Mouse (Mus musculus): Measurements from ENCODE around the gene Ralgapa1. TPM values are rescaled to one million over a fixed set of nuclear protein-coding genes. Genes with fewer than 3 reads are reported as not detected.

Gene Ralgapa1
- polyA plus RNA-seq, 1 experiment from 2014 or later: 22.8 TPM

GRCm38 (mm10) chr12:55573794-55574193 lies 247.2 kb downstream of the Ralgapa1 start:
- H3K4me1 ChIP-seq: no peaks in the 10 kb centered on the region
- ATAC-seq (ENCODE audit: insufficient number of reproducible peaks, insufficient read depth, low FRiP score, low TSS enrichment): peak; percentile 28; the same call in 1 of the 2 replicates
- no peak overlapping the region for H3K9ac ChIP-seq
- no peak overlapping the region for H3K4me2 ChIP-seq (replicated peaks)
- 4% methylated on average over 6 of the region's 6 CpGs for WGBS
- H3K9me3 ChIP-seq: no peaks in the 10 kb centered on the region
- H3K36me3 ChIP-seq: no peaks in the 10 kb centered on the region
- H3K27ac ChIP-seq: no peak overlapping the region
- no peak overlapping the region for H3K4me3 ChIP-seq
- no peaks in the 10 kb centered on the region for H3K27me3 ChIP-seq

GRCm38 (mm10) chr12:55573089-55573488 lies 247.9 kb downstream of the Ralgapa1 start:
- Histone ChIP-seq H3K36me3 (no peaks in the 10 kb centered on the region), H3K27ac (no peak overlapping the region), H3K4me3 (no peak overlapping the region), H3K4me2 (replicated peaks) (no peak overlapping the region), H3K27me3 (no peaks in the 10 kb centered on the region), H3K9me3 (no peaks in the 10 kb centered on the region), H3K4me1 (no peaks in the 10 kb centered on the region), H3K9ac (no peak overlapping the region)
- ATAC-seq (ENCODE audit: insufficient number of reproducible peaks, insufficient read depth, low FRiP score, low TSS enrichment): no peak

GRCm38 (mm10) chr12:55571661-55572060 lies 249.3 kb downstream of the Ralgapa1 start:
- no peaks in the 10 kb centered on the region for H3K27me3 ChIP-seq
- H3K27ac ChIP-seq: no peak overlapping the region
- no peaks in the 10 kb centered on the region for H3K36me3 ChIP-seq
- WGBS: 86% methylated on average over 10 of the region's 10 CpGs
- no peak overlapping the region for H3K4me2 ChIP-seq (replicated peaks)
- ATAC-seq (ENCODE audit: insufficient number of reproducible peaks, insufficient read depth, low FRiP score, low TSS enrichment): no peak
- H3K4me3 ChIP-seq: no peak overlapping the region
- no peaks in the 10 kb centered on the region for H3K9me3 ChIP-seq
- H3K9ac ChIP-seq: no peak overlapping the region
- H3K4me1 ChIP-seq: no peaks in the 10 kb centered on the region

- ATAC-seq (ENCODE audit: insufficient number of reproducible peaks, insufficient read depth, low FRiP score, low TSS enrichment): no peak
- Histone ChIP-seq H3K4me2 (replicated peaks) (no peak overlapping the region), H3K4me3 (no peak overlapping the region), H3K36me3 (no peaks in the 10 kb centered on the region), H3K27ac (no peak overlapping the region), H3K9me3 (no peaks in the 10 kb centered on the region), H3K9ac (no peak overlapping the region), H3K4me1 (no peaks in the 10 kb centered on the region), H3K27me3 (no peaks in the 10 kb centered on the region)
- 79% methylated on average over 11 of the region's 11 CpGs for WGBS
These were observed 249.8 kb downstream of the Ralgapa1 start for GRCm38 (mm10) chr12:55571181-55571580.

GRCm38 (mm10) chr12:55570646-55571045 lies 250.3 kb downstream of the Ralgapa1 start:
- ATAC-seq (ENCODE audit: insufficient number of reproducible peaks, insufficient read depth, low FRiP score, low TSS enrichment): no peak

GRCm38 (mm10) chr12:55569676-55570075 lies 251.3 kb downstream of the Ralgapa1 start:
- Histone ChIP-seq H3K36me3 (no peaks in the 10 kb centered on the region), H3K4me3 (no peak overlapping the region), H3K9ac (no peak overlapping the region), H3K4me1 (no peaks in the 10 kb centered on the region), H3K27me3 (no peaks in the 10 kb centered on the region), H3K4me2 (replicated peaks) (no peak overlapping the region), H3K9me3 (no peaks in the 10 kb centered on the region), H3K27ac (no peak overlapping the region)
- WGBS: 72% methylated on average over 6 of the region's 6 CpGs
- ATAC-seq (ENCODE audit: insufficient number of reproducible peaks, insufficient read depth, low FRiP score, low TSS enrichment): no peak

More at GRCm38 (mm10) chr12:55570646-55571045, 250.3 kb downstream of the Ralgapa1 start:
- Histone ChIP-seq H3K27ac (no peak overlapping the region), H3K27me3 (no peaks in the 10 kb centered on the region), H3K4me1 (no peaks in the 10 kb centered on the region), H3K9me3 (no peaks in the 10 kb centered on the region), H3K4me3 (no peak overlapping the region), H3K9ac (no peak overlapping the region), H3K36me3 (no peaks in the 10 kb centered on the region), H3K4me2 (replicated peaks) (no peak overlapping the region)
- WGBS: 88% methylated on average over 9 of the region's 9 CpGs

DNA sequence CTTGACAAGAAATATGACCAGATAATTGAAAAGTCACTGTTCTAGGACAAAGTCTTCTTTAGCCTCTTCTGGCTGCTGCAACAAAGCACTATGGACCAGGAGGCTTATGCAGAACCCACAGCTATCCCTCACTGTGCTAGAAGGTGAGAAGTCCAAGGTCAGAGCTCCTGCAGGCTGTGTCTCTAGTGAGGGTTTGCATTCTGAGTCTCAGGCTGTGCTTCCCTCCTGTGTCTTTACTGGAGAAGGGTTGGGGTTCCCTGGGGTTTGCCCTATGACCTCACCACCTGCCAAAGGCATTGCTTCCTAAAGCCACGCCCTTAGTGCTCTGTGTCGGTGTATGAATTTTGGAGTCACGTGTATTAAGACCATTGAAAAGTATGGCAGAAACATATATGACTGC lies 252.5 kb downstream of the Ralgapa1 start:
- Histone ChIP-seq H3K4me1 (no peaks in the 10 kb centered on the region), H3K36me3 (no peaks in the 10 kb centered on the region), H3K9ac (no peak overlapping the region), H3K27ac (no peak overlapping the region), H3K27me3 (no peaks in the 10 kb centered on the region), H3K4me2 (replicated peaks) (no peak overlapping the region), H3K4me3 (no peak overlapping the region), H3K9me3 (no peaks in the 10 kb centered on the region)
- WGBS: 85% methylated on average over 3 of the region's 3 CpGs
- no peak for ATAC-seq (ENCODE audit: insufficient number of reproducible peaks, insufficient read depth, low FRiP score, low TSS enrichment)

DNA sequence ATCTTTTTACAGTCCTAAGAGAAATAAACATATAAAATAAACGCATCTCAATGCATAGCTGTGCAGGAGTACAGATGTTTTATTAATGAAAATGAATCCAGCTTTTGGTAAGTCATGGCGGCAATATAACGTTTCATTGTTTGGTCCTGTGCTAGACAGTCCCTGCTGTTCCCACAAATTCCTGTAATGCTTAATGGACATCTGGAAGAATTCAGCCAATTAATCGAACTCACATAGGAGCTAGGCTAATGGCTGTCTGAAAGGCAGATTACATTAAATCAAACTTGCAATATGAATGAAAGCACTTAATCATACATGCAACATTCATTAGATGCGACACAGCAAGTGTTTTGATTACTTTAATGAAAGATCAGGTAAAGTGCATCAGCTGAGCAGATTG lies 254.1 kb downstream of the Ralgapa1 start:
- 51% methylated on average over 5 of the region's 5 CpGs for WGBS
- Histone ChIP-seq H3K9ac (no peak overlapping the region), H3K9me3 (no peaks in the 10 kb centered on the region), H3K4me1 (no peaks in the 10 kb centered on the region), H3K4me3 (no peak overlapping the region), H3K27ac (no peak overlapping the region), H3K36me3 (no peaks in the 10 kb centered on the region), H3K4me2 (replicated peaks) (no peak overlapping the region), H3K27me3 (no peaks in the 10 kb centered on the region)
- ATAC-seq (ENCODE audit: insufficient number of reproducible peaks, insufficient read depth, low FRiP score, low TSS enrichment): no peak

GRCm38 (mm10) chr12:55565867-55566266 lies 255.1 kb downstream of the Ralgapa1 start:
- no peak overlapping the region for H3K4me2 ChIP-seq (replicated peaks)
- no peaks in the 10 kb centered on the region for H3K4me1 ChIP-seq
- 82% methylated on average over 9 of the region's 9 CpGs for WGBS
- H3K27me3 ChIP-seq: no peaks in the 10 kb centered on the region
- no peaks in the 10 kb centered on the region for H3K9me3 ChIP-seq
- ATAC-seq (ENCODE audit: insufficient number of reproducible peaks, insufficient read depth, low FRiP score, low TSS enrichment): no peak
- no peak overlapping the region for H3K27ac ChIP-seq
- no peak overlapping the region for H3K9ac ChIP-seq
- H3K36me3 ChIP-seq: no peaks in the 10 kb centered on the region
- H3K4me3 ChIP-seq: no peak overlapping the region

- H3K4me1 ChIP-seq: no peaks in the 10 kb centered on the region; the same call in 1 of the 2 replicates
These were observed 255.8 kb downstream of the Ralgapa1 start, which contains the start of gene Aldoart2 for GRCm38 (mm10) chr12:55565206-55565605. Gene Aldoart2 (plus strand): TSS chr12:55565239.

DNA sequence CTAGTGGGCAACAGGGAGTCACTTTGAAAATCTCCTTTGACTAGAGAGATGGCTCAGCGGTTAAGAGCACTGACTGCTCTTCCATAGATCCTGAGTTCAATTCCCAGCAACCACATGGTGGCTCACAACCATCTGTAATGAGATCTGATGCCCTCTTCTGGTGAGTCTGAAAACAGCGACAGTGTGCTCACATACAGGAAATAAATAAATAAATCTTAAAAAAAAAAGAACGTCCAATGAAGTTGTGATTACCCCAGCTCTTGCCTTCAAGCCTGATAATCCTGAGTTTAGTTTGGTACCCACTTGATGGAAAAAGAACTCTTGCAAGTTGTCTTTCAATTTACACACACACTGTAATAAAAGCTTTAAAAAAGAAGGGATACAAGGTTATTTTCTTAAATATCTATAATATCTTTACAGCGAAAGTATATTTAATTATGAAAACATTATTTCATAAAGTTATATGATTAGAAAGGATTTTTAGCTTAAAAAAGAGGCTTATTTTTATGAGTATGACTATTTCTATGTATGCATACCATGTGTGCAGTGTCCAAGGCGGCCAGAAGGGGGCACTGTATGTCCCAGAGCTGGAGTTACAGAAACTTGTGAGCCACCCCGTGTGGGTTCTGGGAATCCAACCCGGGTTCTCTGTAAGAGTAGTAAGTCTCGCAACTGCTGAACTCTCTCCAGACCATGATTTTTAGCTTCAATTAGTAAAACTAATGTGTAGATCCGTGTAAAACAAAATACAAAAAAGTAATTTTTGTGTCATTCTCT lies 256.6 kb downstream of the Ralgapa1 start:
- H3K4me3 ChIP-seq: no peak overlapping the region
- no peak overlapping the region for H3K9ac ChIP-seq
- H3K4me1 ChIP-seq: no peaks in the 10 kb centered on the region; the same call in 1 of the 2 replicates
- no peaks in the 10 kb centered on the region for H3K9me3 ChIP-seq
- no peaks in the 10 kb centered on the region for H3K36me3 ChIP-seq
- H3K27ac ChIP-seq: no peak overlapping the region
- no peak overlapping the region for H3K4me2 ChIP-seq (replicated peaks)
- ATAC-seq (ENCODE audit: insufficient number of reproducible peaks, insufficient read depth, low FRiP score, low TSS enrichment): no peak
- no peaks in the 10 kb centered on the region for H3K27me3 ChIP-seq
- WGBS: 86% methylated on average over 9 of the region's 9 CpGs

More at GRCm38 (mm10) chr12:55565206-55565605, 255.8 kb downstream of the Ralgapa1 start, which contains the start of gene Aldoart2:
- Histone ChIP-seq H3K27ac (no peak within 1 kb of the TSS), H3K4me3 (no peak within 1 kb of the TSS), H3K27me3 (no peaks in the 10 kb centered on the region), H3K9me3 (no peaks in the 10 kb centered on the region), H3K4me2 (replicated peaks) (no peak within 1 kb of the TSS), H3K36me3 (no peaks in the 10 kb centered on the region), H3K9ac (no peak within 1 kb of the TSS)
- 94% methylated on average over 19 of the region's 19 CpGs for WGBS
- no peak for ATAC-seq (ENCODE audit: insufficient number of reproducible peaks, insufficient read depth, low FRiP score, low TSS enrichment)

GRCm38 (mm10) chr12:55563742-55564141 lies 257.2 kb downstream of the Ralgapa1 start:
- no peaks in the 10 kb centered on the region for H3K27me3 ChIP-seq
- H3K27ac ChIP-seq: no peak overlapping the region
- ATAC-seq (ENCODE audit: insufficient number of reproducible peaks, insufficient read depth, low FRiP score, low TSS enrichment): no peak
- WGBS: 95% methylated on average over 3 of the region's 3 CpGs
- no peak overlapping the region for H3K9ac ChIP-seq
- no peaks in the 10 kb centered on the region; the same call in 1 of the 2 replicates for H3K4me1 ChIP-seq
- H3K36me3 ChIP-seq: no peaks in the 10 kb centered on the region
- no peak overlapping the region for H3K4me3 ChIP-seq
- no peaks in the 10 kb centered on the region for H3K9me3 ChIP-seq
- no peak overlapping the region for H3K4me2 ChIP-seq (replicated peaks)
